Mouse (Mus musculus): Measurements from ENCODE around the gene Pcca. TPM values are rescaled to one million over a fixed set of nuclear protein-coding genes. Genes with fewer than 3 reads are reported as not detected.

The Pcca gene
- polyA plus RNA-seq, 1 experiment: 34.8 TPM

GRCm38 (mm10) chr14:122726456-122726855 is 192.3 kb downstream of the Pcca start:
- DNase-seq (ENCODE audit: extremely low spot score in 1 of 2, low spot score in 1 of 2): no peak

GRCm38 (mm10) chr14:122729431-122730073 is 195.4 kb downstream of the Pcca start:
- no peak for DNase-seq (ENCODE audit: extremely low spot score in 1 of 2, low spot score in 1 of 2)

- DNase-seq (ENCODE audit: extremely low spot score in 1 of 2, low spot score in 1 of 2): no peak
Measured at GRCm38 (mm10) chr14:122730921-122731551, 196.9 kb downstream of the Pcca start.

GRCm38 (mm10) chr14:122736806-122737205 is 202.7 kb downstream of the Pcca start:
- DNase-seq (ENCODE audit: extremely low spot score in 1 of 2, low spot score in 1 of 2): no peak

- no peak for DNase-seq (ENCODE audit: extremely low spot score in 1 of 2, low spot score in 1 of 2)
Measured at GRCm38 (mm10) chr14:122747860-122748842, 214.0 kb downstream of the Pcca start.

- DNase-seq (ENCODE audit: extremely low spot score in 1 of 2, low spot score in 1 of 2): no peak
Measured at GRCm38 (mm10) chr14:122751552-122751951, 217.4 kb downstream of the Pcca start.

- DNase-seq (ENCODE audit: extremely low spot score in 1 of 2, low spot score in 1 of 2): no peak
Measured at GRCm38 (mm10) chr14:122753278-122753677, 219.2 kb downstream of the Pcca start.

GRCm38 (mm10) chr14:122754311-122754710 is 220.2 kb downstream of the Pcca start:
- DNase-seq (ENCODE audit: extremely low spot score in 1 of 2, low spot score in 1 of 2): peak in 1 of 2 experiments; percentile 61

GRCm38 (mm10) chr14:122755559-122755958 is 221.4 kb downstream of the Pcca start:
- no peak for DNase-seq (ENCODE audit: extremely low spot score in 1 of 2, low spot score in 1 of 2)

- no peak for DNase-seq (ENCODE audit: extremely low spot score in 1 of 2, low spot score in 1 of 2)
Measured at GRCm38 (mm10) chr14:122756671-122757070, 222.5 kb downstream of the Pcca start.

GRCm38 (mm10) chr14:122759890-122760289 is 225.8 kb downstream of the Pcca start:
- no peak for DNase-seq (ENCODE audit: extremely low spot score in 1 of 2, low spot score in 1 of 2)

- DNase-seq (ENCODE audit: extremely low spot score in 1 of 2, low spot score in 1 of 2): no peak
Measured at GRCm38 (mm10) chr14:122760803-122761202, 226.7 kb downstream of the Pcca start.

GRCm38 (mm10) chr14:122762603-122763002 is 228.5 kb downstream of the Pcca start:
- DNase-seq (ENCODE audit: extremely low spot score in 1 of 2, low spot score in 1 of 2): no peak

GRCm38 (mm10) chr14:122765951-122766350 is 231.8 kb downstream of the Pcca start:
- no peak for DNase-seq (ENCODE audit: extremely low spot score in 1 of 2, low spot score in 1 of 2)

GRCm38 (mm10) chr14:122766448-122766847 is 232.3 kb downstream of the Pcca start:
- no peak for DNase-seq (ENCODE audit: extremely low spot score in 1 of 2, low spot score in 1 of 2)

GRCm38 (mm10) chr14:122784701-122785100 is 250.6 kb downstream of the Pcca start:
- peak in 1 of 2 experiments; percentile 9 for DNase-seq (ENCODE audit: extremely low spot score in 1 of 2, low spot score in 1 of 2)

- no peak for DNase-seq (ENCODE audit: extremely low spot score in 1 of 2, low spot score in 1 of 2)
Measured at GRCm38 (mm10) chr14:122788199-122788598, 254.1 kb downstream of the Pcca start.

GRCm38 (mm10) chr14:122790111-122790510 is 256.0 kb downstream of the Pcca start:
- no peak for DNase-seq (ENCODE audit: extremely low spot score in 1 of 2, low spot score in 1 of 2)

- no peak for DNase-seq (ENCODE audit: extremely low spot score in 1 of 2, low spot score in 1 of 2)
Measured at GRCm38 (mm10) chr14:122793368-122793767, 259.2 kb downstream of the Pcca start.

- DNase-seq (ENCODE audit: extremely low spot score in 1 of 2, low spot score in 1 of 2): no peak
Measured at GRCm38 (mm10) chr14:122800296-122800695, 266.2 kb downstream of the Pcca start.

- DNase-seq (ENCODE audit: extremely low spot score in 1 of 2, low spot score in 1 of 2): no peak
Measured at GRCm38 (mm10) chr14:122821002-122821401, 286.9 kb downstream of the Pcca start.
